Mouse (Mus musculus): ENCODE data around the gene Pnkp. TPM values are rescaled to one million over a fixed set of nuclear protein-coding genes. Genes with fewer than 3 reads are reported as not detected.
"Not testable (repeated sequence)": the region's sequence is repeated elsewhere in the genome, so short reads cannot be mapped to it uniquely, and the experiment has no call there.

Pnkp gene
- polyA plus RNA-seq, 1 experiment: 53.4 TPM

- H3K27me3 ChIP-seq (replicated peaks; ENCODE audit: control insufficient read depth, insufficient read depth, low read length): no peaks in the 10 kb centered on the region
- H3K27ac ChIP-seq (ENCODE audit: insufficient read depth, low read depth, low read length): no peak overlapping the region
- TF ChIP-seq CTCF (conservative IDR thresholded peaks at IDR 0.05; ENCODE audit: insufficient read depth, insufficient read length, low read depth, low read length) (no peak), POLR2A (IDR thresholded peaks at IDR 0.05; ENCODE audit: low read depth, low read length) (no peak)
- H3K36me3 ChIP-seq (ENCODE audit: control insufficient read depth, insufficient read depth, low read length): no peaks in the 10 kb centered on the region
- DNase-seq: no peak
- 81% methylated on average over 6 of the region's 6 CpGs for WGBS
- H3K4me3 ChIP-seq (ENCODE audit: insufficient read depth, low read depth, low read length): no peak overlapping the region
- peaks cover 21% of the 10 kb centered on the region for H3K4me1 ChIP-seq (ENCODE audit: control insufficient read depth, insufficient read depth, low read length)
Observed at GRCm38 (mm10) chr7:44870614-44871013, 13.7 kb downstream of the Pnkp start.

- H3K27me3 ChIP-seq (replicated peaks; ENCODE audit: control insufficient read depth, insufficient read depth, low read length): no peaks in the 10 kb centered on the region
- H3K27ac ChIP-seq (ENCODE audit: insufficient read depth, low read depth, low read length): no peak overlapping the region
- no peaks in the 10 kb centered on the region for H3K36me3 ChIP-seq (ENCODE audit: control insufficient read depth, insufficient read depth, low read length)
- WGBS: 83% methylated on average over 1 of the region's 1 CpGs
- DNase-seq: no peak
- no peak overlapping the region for H3K4me3 ChIP-seq (ENCODE audit: insufficient read depth, low read depth, low read length)
- TF ChIP-seq POLR2A (IDR thresholded peaks at IDR 0.05; ENCODE audit: low read depth, low read length) (no peak), CTCF (conservative IDR thresholded peaks at IDR 0.05; ENCODE audit: insufficient read depth, insufficient read length, low read depth, low read length) (no peak)
- H3K4me1 ChIP-seq (ENCODE audit: control insufficient read depth, insufficient read depth, low read length): peaks cover 18% of the 10 kb centered on the region
Observed at GRCm38 (mm10) chr7:44871181-44871580, 14.2 kb downstream of the Pnkp start.

GRCm38 (mm10) chr7:44871774-44872173 is 14.8 kb downstream of the Pnkp start:
- not testable (repeated sequence) for H3K36me3 ChIP-seq (ENCODE audit: control insufficient read depth, insufficient read depth, low read length); DNase-seq; H3K4me3 ChIP-seq (ENCODE audit: insufficient read depth, low read depth, low read length); H3K27me3 ChIP-seq (replicated peaks; ENCODE audit: control insufficient read depth, insufficient read depth, low read length); H3K27ac ChIP-seq (ENCODE audit: insufficient read depth, low read depth, low read length)
- 89% methylated on average over 2 of the region's 2 CpGs for WGBS
- H3K4me1 ChIP-seq (ENCODE audit: control insufficient read depth, insufficient read depth, low read length): peaks cover 14% of the 10 kb centered on the region; the same call in 1 of the 2 replicates

DNA sequence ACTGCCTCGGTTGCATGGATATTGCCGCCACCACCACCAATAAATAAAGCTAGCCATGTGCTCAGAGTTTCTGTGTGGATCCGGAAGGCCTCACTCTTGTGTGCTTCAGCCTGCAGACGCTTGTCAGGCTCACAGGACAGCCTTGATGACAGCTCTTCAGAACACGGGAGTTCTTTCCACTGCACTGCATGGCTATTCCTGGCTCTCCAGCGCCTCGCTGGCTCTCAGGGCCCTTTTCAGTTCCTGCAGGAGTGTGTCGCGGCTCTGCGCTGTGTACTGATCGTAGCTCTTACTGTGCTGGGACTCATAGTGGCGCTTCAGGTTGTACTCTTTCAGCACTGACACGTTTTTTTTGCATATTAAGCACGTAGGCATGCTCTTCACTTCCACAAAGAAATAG is 20.9 kb downstream of the Pnkp start:
- Histone ChIP-seq H3K27ac (ENCODE audit: insufficient read depth, low read depth, low read length) (no peak overlapping the region), H3K36me3 (ENCODE audit: control insufficient read depth, insufficient read depth, low read length) (no peaks in the 10 kb centered on the region; the same call in 1 of the 2 replicates), H3K27me3 (replicated peaks; ENCODE audit: control insufficient read depth, insufficient read depth, low read length) (no peaks in the 10 kb centered on the region), H3K4me1 (ENCODE audit: control insufficient read depth, insufficient read depth, low read length) (no peaks in the 10 kb centered on the region), H3K4me3 (ENCODE audit: insufficient read depth, low read depth, low read length) (no peak overlapping the region)
- DNase-seq: no peak
- TF ChIP-seq CTCF (conservative IDR thresholded peaks at IDR 0.05; ENCODE audit: insufficient read depth, insufficient read length, low read depth, low read length) (no peak), POLR2A (IDR thresholded peaks at IDR 0.05; ENCODE audit: low read depth, low read length) (no peak)
- WGBS: 82% methylated on average over 14 of the region's 14 CpGs

DNA sequence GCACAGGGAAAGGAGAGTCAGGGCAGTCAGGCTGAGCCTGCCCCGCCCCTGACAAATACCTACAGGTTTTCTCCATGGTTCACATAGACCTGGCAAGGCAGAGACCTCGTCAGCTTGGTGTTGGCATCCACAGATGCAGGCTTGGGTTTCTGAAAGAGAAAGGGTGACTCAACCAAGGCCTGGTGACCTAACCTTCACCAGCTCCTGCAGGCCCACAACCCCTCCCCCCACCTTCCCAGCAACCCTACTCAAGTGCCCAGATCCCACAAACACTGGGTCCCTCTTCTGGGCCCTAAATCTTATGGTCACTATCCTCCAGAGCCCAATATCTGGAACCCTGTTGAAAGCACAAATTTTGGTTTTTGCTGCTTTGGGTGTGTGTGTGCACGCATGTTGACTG is 26.1 kb downstream of the Pnkp start:
- 90% methylated on average over 3 of the region's 3 CpGs for WGBS
- Histone ChIP-seq H3K27ac (ENCODE audit: insufficient read depth, low read depth, low read length) (no peak overlapping the region), H3K36me3 (ENCODE audit: control insufficient read depth, insufficient read depth, low read length) (peaks cover 2% of the 10 kb centered on the region; the same call in 1 of the 2 replicates), H3K27me3 (replicated peaks; ENCODE audit: control insufficient read depth, insufficient read depth, low read length) (no peaks in the 10 kb centered on the region), H3K4me1 (ENCODE audit: control insufficient read depth, insufficient read depth, low read length) (no peaks in the 10 kb centered on the region), H3K4me3 (ENCODE audit: insufficient read depth, low read depth, low read length) (no peak overlapping the region)
- no peak for DNase-seq
- TF ChIP-seq POLR2A (IDR thresholded peaks at IDR 0.05; ENCODE audit: low read depth, low read length) (no peak), CTCF (conservative IDR thresholded peaks at IDR 0.05; ENCODE audit: insufficient read depth, insufficient read length, low read depth, low read length) (no peak)

DNA sequence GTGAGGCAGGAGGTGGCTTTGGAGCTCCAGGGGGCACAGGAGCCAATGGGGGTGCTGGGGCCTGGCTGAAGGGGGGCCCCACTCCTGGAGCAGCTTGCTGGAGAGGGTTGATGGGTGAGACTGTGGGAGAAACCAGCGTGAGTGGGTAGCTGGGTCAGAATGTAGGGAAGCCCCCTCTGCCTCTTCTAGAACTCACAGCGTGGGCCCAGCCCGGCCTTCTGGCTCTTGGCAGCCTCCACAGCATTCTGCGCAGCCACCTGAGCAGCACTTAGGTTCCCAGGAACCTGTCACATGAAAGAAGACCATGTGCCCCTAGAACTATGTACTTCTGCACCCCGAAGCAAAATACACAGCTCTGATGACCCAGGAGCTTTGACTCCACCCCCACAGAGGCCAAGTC is 27.7 kb downstream of the Pnkp start:
- H3K4me3 ChIP-seq (ENCODE audit: insufficient read depth, low read depth, low read length): no peak overlapping the region
- no peaks in the 10 kb centered on the region for H3K27me3 ChIP-seq (replicated peaks; ENCODE audit: control insufficient read depth, insufficient read depth, low read length)
- no peaks in the 10 kb centered on the region for H3K4me1 ChIP-seq (ENCODE audit: control insufficient read depth, insufficient read depth, low read length)
- H3K27ac ChIP-seq (ENCODE audit: insufficient read depth, low read depth, low read length): no peak overlapping the region
- TF ChIP-seq CTCF (conservative IDR thresholded peaks at IDR 0.05; ENCODE audit: insufficient read depth, insufficient read length, low read depth, low read length): no peak
- TF ChIP-seq POLR2A (IDR thresholded peaks at IDR 0.05; ENCODE audit: low read depth, low read length): no peak
- WGBS: 94% methylated on average over 5 of the region's 5 CpGs
- H3K36me3 ChIP-seq (ENCODE audit: control insufficient read depth, insufficient read depth, low read length): peaks cover 2% of the 10 kb centered on the region; the same call in 1 of the 2 replicates
- no peak for DNase-seq

DNA sequence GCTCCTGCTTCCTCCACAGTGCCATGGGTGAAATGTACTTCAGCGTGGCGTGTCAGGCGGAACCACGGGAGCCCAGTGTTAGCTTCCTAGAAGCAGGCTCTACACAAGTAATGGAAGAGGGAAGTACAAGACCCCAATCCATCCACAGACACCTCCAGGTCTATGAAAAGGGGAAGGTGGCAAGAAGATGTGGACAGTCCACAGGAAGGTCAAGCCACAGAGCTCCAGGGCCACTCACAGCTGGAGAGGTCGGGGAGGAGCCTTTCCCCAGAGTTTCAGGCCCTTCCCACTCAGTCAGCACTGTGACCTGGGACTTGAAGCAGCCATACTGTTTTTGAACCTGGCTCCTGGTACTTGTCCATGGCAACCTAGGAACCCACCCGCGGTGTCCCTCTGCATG is 30.0 kb downstream of the Pnkp start:
- H3K36me3 ChIP-seq (ENCODE audit: control insufficient read depth, insufficient read depth, low read length): peaks cover 2% of the 10 kb centered on the region; the same call in 1 of the 2 replicates
- TF ChIP-seq CTCF (conservative IDR thresholded peaks at IDR 0.05; ENCODE audit: insufficient read depth, insufficient read length, low read depth, low read length) (no peak), POLR2A (IDR thresholded peaks at IDR 0.05; ENCODE audit: low read depth, low read length) (no peak)

More for the DNA sequence above, 30.0 kb downstream of the Pnkp start:
- H3K4me3 ChIP-seq (ENCODE audit: insufficient read depth, low read depth, low read length): no peak overlapping the region
- no peak for DNase-seq
- 84% methylated on average over 7 of the region's 7 CpGs for WGBS
- no peak overlapping the region for H3K27ac ChIP-seq (ENCODE audit: insufficient read depth, low read depth, low read length)
- H3K4me1 ChIP-seq (ENCODE audit: control insufficient read depth, insufficient read depth, low read length): peaks cover 9% of the 10 kb centered on the region
- no peaks in the 10 kb centered on the region for H3K27me3 ChIP-seq (replicated peaks; ENCODE audit: control insufficient read depth, insufficient read depth, low read length)
